Mouse (Mus musculus): ENCODE data around the gene Siah2. TPM values are rescaled to one million over a fixed set of nuclear protein-coding genes. Genes with fewer than 3 reads are reported as not detected.

Siah2 gene
- polyA plus RNA-seq, 1 experiment from 2014 or later, result 8.4 TPM

DNA sequence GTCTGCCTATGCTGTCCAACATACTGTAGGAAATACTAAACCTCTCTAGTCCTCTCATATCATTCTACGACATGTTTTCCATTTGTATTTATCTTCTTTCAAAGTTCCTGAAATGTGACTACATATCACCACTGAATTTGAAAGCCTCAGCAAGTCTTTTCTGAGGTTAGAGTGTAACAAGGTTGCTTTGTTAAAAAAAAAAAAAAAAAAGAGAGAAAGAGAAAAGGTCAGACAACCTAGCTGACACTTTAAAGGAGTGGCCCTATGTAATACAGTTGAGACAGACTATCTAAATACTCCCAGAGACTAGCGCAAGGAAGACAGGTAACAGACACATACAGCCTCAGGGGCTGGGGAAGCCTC is 5.3 kb downstream of the Siah2 start:
- Histone ChIP-seq H3K9ac (ENCODE audit: low read length) (no peak overlapping the region), H3K4me1 (ENCODE audit: control insufficient read depth in 2 of 2, insufficient read depth in 2 of 2, low read length in 2 of 2) (peaks cover 0 to 21% of the 10 kb centered on the region in 2 experiments; a peak in 3 of 4 replicates), H3K4me2 (ENCODE audit: low read length) (no peak overlapping the region), H3K27ac (replicated peaks in 1 of 2; ENCODE audit: control insufficient read depth in 1 of 2, insufficient read depth in 1 of 2, low read depth in 2 of 2, low read length in 2 of 2) (no peak overlapping the region), H3K4me3 (ENCODE audit: control insufficient read depth in 1 of 2, insufficient read depth in 1 of 2, low read depth in 1 of 2, low read length in 2 of 2) (no peak overlapping the region), H3K27me3 (ENCODE audit: control insufficient read depth, insufficient read depth, low read length) (no peaks in the 10 kb centered on the region), H3K9me3 (ENCODE audit: control insufficient read depth, low read length) (no peaks in the 10 kb centered on the region), H3K36me3 (ENCODE audit: control insufficient read depth, insufficient read depth, low read length) (0 out of 2 replicates have a peak, but pooled peaks cover 4% of the 10 kb centered on the region)
- ATAC-seq (ENCODE audit: insufficient number of reproducible peaks, insufficient read depth, low FRiP score, low read depth), result no peak
- WGBS, result 69% methylated on average over 2 of the region's 2 CpGs

DNA sequence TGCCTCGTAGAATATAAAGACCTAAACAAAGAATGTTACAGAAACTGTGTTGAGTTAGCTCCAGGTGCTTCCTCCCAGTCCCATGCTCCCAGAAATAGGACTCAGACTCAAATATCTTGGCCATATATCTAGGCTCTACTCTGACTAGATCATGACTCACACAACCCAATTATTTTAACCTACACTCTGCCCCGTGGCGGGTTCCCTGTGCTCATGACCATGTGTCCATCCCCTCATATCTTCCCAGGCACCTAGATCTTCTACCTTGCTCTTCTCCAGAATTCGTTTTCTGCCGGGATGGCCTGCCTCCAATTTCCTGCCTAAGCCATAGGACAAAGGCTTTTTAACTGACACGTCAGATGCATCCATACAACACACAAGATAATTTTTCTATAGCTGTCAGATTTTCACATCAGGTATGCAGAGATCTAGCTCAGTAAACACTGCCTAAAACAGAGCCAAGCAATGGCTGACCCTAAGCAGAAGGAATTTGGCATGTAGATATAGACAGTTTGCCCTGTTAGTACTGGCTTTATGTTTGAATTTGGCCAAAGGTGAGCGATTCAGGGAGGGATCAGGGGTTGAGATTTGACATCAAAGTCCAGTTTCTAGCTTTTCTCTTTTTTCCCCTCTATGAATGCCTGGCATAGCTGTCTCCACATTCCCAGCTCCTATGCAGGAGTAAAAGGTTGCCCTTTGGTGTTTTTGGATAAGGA is 5.8 kb downstream of the Siah2 start:
- H3K4me2 ChIP-seq (ENCODE audit: low read length), result no peak overlapping the region
- ATAC-seq (ENCODE audit: insufficient number of reproducible peaks, insufficient read depth, low FRiP score, low read depth), result no peak
- H3K27ac ChIP-seq (replicated peaks in 1 of 2; ENCODE audit: control insufficient read depth in 1 of 2, insufficient read depth in 1 of 2, low read depth in 2 of 2, low read length in 2 of 2), result no peak overlapping the region
- no peaks in the 10 kb centered on the region for H3K27me3 ChIP-seq (ENCODE audit: control insufficient read depth, insufficient read depth, low read length)
- H3K4me3 ChIP-seq (ENCODE audit: control insufficient read depth in 1 of 2, insufficient read depth in 1 of 2, low read depth in 1 of 2, low read length in 2 of 2), result no peak overlapping the region
- WGBS, result 82% methylated on average over 7 of the region's 7 CpGs
- H3K36me3 ChIP-seq (ENCODE audit: control insufficient read depth, insufficient read depth, low read length), result 0 out of 2 replicates have a peak, but pooled peaks cover 4% of the 10 kb centered on the region
- H3K9ac ChIP-seq (ENCODE audit: low read length), result no peak overlapping the region
- peaks cover 0 to 23% of the 10 kb centered on the region in 2 experiments; a peak in 3 of 4 replicates for H3K4me1 ChIP-seq (ENCODE audit: control insufficient read depth in 2 of 2, insufficient read depth in 2 of 2, low read length in 2 of 2)
- no peaks in the 10 kb centered on the region for H3K9me3 ChIP-seq (ENCODE audit: control insufficient read depth, low read length)

DNA sequence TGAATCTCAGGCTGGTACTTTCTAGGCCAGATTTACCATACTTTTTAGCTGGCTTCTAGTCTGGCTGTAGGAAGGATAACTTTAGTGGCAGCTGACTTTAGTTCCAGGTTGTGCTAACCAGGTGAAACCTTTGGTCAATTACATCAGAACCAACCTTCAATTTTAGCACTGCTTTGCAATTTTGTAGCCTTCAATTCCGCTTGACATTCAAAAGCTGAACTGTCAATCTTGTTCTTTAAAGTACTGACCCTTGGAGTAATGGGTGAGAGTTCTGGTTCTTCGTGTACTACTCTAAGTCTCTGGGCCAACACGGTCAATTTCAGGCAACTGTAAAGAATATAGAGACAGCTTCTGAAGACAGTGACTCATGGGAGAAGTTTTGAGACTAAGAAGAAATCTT is 6.8 kb downstream of the Siah2 start:
- H3K9me3 ChIP-seq (ENCODE audit: control insufficient read depth, low read length), result no peaks in the 10 kb centered on the region
- 88% methylated on average over 3 of the region's 3 CpGs for WGBS
- no peak overlapping the region for H3K27ac ChIP-seq (replicated peaks in 1 of 2; ENCODE audit: control insufficient read depth in 1 of 2, insufficient read depth in 1 of 2, low read depth in 2 of 2, low read length in 2 of 2)
- H3K4me3 ChIP-seq (ENCODE audit: control insufficient read depth in 1 of 2, insufficient read depth in 1 of 2, low read depth in 1 of 2, low read length in 2 of 2), result no peak overlapping the region
- ATAC-seq (ENCODE audit: insufficient number of reproducible peaks, insufficient read depth, low FRiP score, low read depth), result no peak
- no peaks in the 10 kb centered on the region for H3K27me3 ChIP-seq (ENCODE audit: control insufficient read depth, insufficient read depth, low read length)
- H3K4me1 ChIP-seq (ENCODE audit: control insufficient read depth in 2 of 2, insufficient read depth in 2 of 2, low read length in 2 of 2), result peaks cover 3 to 28% of the 10 kb centered on the region in 2 experiments
- H3K9ac ChIP-seq (ENCODE audit: low read length), result no peak overlapping the region
- 0 out of 2 replicates have a peak, but pooled peaks cover 4% of the 10 kb centered on the region for H3K36me3 ChIP-seq (ENCODE audit: control insufficient read depth, insufficient read depth, low read length)
- H3K4me2 ChIP-seq (ENCODE audit: low read length), result no peak overlapping the region

DNA sequence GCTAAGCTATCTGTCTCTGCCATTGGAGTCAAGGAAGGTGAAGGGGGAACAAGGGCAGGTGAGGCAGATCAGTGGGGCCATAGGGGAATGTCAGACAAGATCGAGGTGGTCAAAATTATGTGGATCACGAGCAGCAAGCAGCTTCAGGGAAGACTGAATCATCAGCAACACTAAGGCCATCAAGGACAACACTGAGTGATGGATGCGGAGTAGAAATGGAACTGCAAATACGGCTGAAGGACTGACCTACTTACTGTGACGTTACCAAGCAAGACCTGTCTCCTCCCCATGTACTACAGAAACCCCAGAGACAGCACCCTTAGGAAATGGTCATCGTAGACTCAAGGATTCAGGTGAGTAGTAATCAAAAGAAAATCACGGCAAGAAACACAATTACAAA is 8.9 kb downstream of the Siah2 start:
- H3K9me3 ChIP-seq (ENCODE audit: control insufficient read depth, low read length), result no peaks in the 10 kb centered on the region
- peaks cover 10 to 36% of the 10 kb centered on the region in 2 experiments for H3K4me1 ChIP-seq (ENCODE audit: control insufficient read depth in 2 of 2, insufficient read depth in 2 of 2, low read length in 2 of 2)
- H3K4me2 ChIP-seq (ENCODE audit: low read length), result no peak overlapping the region
- no peak overlapping the region for H3K27ac ChIP-seq (replicated peaks in 1 of 2; ENCODE audit: control insufficient read depth in 1 of 2, insufficient read depth in 1 of 2, low read depth in 2 of 2, low read length in 2 of 2)
- no peak overlapping the region for H3K4me3 ChIP-seq (ENCODE audit: control insufficient read depth in 1 of 2, insufficient read depth in 1 of 2, low read depth in 1 of 2, low read length in 2 of 2)
- 80% methylated on average over 7 of the region's 7 CpGs for WGBS
- 0 out of 2 replicates have a peak, but pooled peaks cover 4% of the 10 kb centered on the region for H3K36me3 ChIP-seq (ENCODE audit: control insufficient read depth, insufficient read depth, low read length)
- no peak for ATAC-seq (ENCODE audit: insufficient number of reproducible peaks, insufficient read depth, low FRiP score, low read depth)
- no peak overlapping the region for H3K9ac ChIP-seq (ENCODE audit: low read length)
- H3K27me3 ChIP-seq (ENCODE audit: control insufficient read depth, insufficient read depth, low read length), result no peaks in the 10 kb centered on the region

DNA sequence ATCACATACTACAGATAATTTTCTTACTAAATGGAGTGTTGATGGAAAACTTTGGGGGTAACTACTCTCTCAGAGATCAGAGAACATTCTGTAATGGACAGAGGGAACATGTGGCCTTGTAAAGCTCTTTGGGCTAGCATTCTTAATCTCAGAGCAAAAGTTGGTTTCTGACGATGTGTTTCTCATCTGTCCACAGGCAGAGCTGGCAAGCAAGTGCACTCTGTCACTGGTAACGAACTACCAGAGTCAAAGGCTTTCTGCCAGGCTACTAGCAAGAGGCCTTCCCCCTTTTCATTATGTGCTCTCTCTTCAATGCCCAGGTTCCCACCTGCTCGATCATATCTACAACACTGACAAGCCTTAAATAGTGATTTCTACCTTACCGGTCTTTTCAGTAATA is 9.9 kb downstream of the Siah2 start:
- no peak for ATAC-seq (ENCODE audit: insufficient number of reproducible peaks, insufficient read depth, low FRiP score, low read depth)
- H3K4me1 ChIP-seq (ENCODE audit: control insufficient read depth in 2 of 2, insufficient read depth in 2 of 2, low read length in 2 of 2), result peaks cover 12 to 44% of the 10 kb centered on the region in 2 experiments

DNA sequence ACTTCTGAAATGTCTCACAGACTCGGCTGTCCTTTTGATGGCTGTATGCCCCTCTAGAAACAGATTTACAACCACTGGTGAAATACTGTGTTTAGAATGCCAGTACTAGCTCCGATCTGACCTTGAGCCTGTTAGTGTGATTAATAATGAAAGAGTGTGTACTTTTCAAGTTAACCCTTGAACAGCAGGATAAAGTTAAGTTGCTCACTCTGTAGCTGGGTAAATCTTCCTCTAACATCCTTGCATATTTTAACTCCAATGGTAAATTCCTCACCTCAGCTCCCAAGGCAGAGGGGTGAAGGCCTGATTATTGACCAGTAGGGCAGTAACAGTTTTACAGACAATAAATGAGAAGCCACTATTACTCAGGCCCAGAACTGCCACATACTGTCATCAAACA is 10.4 kb downstream of the Siah2 start:
- Histone ChIP-seq H3K36me3 (ENCODE audit: control insufficient read depth, insufficient read depth, low read length) (0 out of 2 replicates have a peak, but pooled peaks cover 4% of the 10 kb centered on the region), H3K27me3 (ENCODE audit: control insufficient read depth, insufficient read depth, low read length) (no peaks in the 10 kb centered on the region), H3K9me3 (ENCODE audit: control insufficient read depth, low read length) (no peaks in the 10 kb centered on the region), H3K27ac (replicated peaks in 1 of 2; ENCODE audit: control insufficient read depth in 1 of 2, insufficient read depth in 1 of 2, low read depth in 2 of 2, low read length in 2 of 2) (no peak overlapping the region), H3K4me2 (ENCODE audit: low read length) (no peak overlapping the region), H3K4me1 (ENCODE audit: control insufficient read depth in 2 of 2, insufficient read depth in 2 of 2, low read length in 2 of 2) (peaks cover 12 to 45% of the 10 kb centered on the region in 2 experiments), H3K9ac (ENCODE audit: low read length) (no peak overlapping the region), H3K4me3 (ENCODE audit: control insufficient read depth in 1 of 2, insufficient read depth in 1 of 2, low read depth in 1 of 2, low read length in 2 of 2) (no peak overlapping the region)
- ATAC-seq (ENCODE audit: insufficient number of reproducible peaks, insufficient read depth, low FRiP score, low read depth), result no peak
- WGBS, result 38% methylated on average over 2 of the region's 2 CpGs

More for the DNA sequence above, 9.9 kb downstream of the Siah2 start:
- Histone ChIP-seq H3K36me3 (ENCODE audit: control insufficient read depth, insufficient read depth, low read length) (0 out of 2 replicates have a peak, but pooled peaks cover 4% of the 10 kb centered on the region), H3K4me3 (ENCODE audit: control insufficient read depth in 1 of 2, insufficient read depth in 1 of 2, low read depth in 1 of 2, low read length in 2 of 2) (no peak overlapping the region), H3K27me3 (ENCODE audit: control insufficient read depth, insufficient read depth, low read length) (no peaks in the 10 kb centered on the region), H3K27ac (replicated peaks in 1 of 2; ENCODE audit: control insufficient read depth in 1 of 2, insufficient read depth in 1 of 2, low read depth in 2 of 2, low read length in 2 of 2) (no peak overlapping the region), H3K9ac (ENCODE audit: low read length) (no peak overlapping the region), H3K4me2 (ENCODE audit: low read length) (no peak overlapping the region), H3K9me3 (ENCODE audit: control insufficient read depth, low read length) (no peaks in the 10 kb centered on the region)
- WGBS, result 49% methylated on average over 4 of the region's 4 CpGs

DNA sequence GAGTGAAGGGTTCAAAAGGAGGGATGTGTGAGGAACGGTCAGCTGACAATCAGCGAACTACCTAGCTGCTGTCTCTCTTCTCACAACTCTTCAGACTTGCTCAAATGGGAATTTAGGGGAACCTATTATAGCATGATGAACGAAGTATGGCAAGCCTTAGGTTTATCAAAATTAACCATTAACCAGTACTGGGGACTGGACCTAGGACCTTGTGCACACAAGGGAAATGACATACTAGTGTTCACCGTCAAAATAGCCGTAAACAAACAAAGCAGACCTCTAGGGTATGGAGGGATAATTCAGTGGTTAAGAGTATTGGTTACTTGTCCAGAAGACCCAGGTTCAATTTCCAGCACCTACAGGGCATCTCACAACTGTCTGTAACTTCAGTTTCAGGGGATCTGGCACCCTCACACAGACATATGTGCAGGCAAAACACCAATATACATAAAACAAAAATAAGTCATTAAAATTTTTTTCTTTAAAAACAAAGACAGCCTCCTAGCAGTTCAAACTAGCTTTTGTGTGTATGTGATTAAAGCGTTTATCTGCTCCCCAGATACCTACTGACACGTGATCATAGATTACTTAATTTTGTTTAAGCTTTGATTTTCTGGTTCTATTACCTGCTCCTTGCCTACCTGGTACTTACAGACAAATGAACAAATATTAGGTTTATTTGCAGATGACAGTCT is 11.1 kb downstream of the Siah2 start:
- H3K27ac ChIP-seq (replicated peaks in 1 of 2; ENCODE audit: control insufficient read depth in 1 of 2, insufficient read depth in 1 of 2, low read depth in 2 of 2, low read length in 2 of 2), result peak overlapping the region in 1 of 2 experiments; percentile 21; a peak in 1 of 4 replicates
- 84% methylated on average over 7 of the region's 7 CpGs for WGBS
- no peaks in the 10 kb centered on the region for H3K9me3 ChIP-seq (ENCODE audit: control insufficient read depth, low read length)

More for the DNA sequence above, 11.1 kb downstream of the Siah2 start:
- Histone ChIP-seq H3K4me1 (ENCODE audit: control insufficient read depth in 2 of 2, insufficient read depth in 2 of 2, low read length in 2 of 2) (peaks cover 12 to 45% of the 10 kb centered on the region in 2 experiments), H3K4me2 (ENCODE audit: low read length) (no peak overlapping the region), H3K4me3 (ENCODE audit: control insufficient read depth in 1 of 2, insufficient read depth in 1 of 2, low read depth in 1 of 2, low read length in 2 of 2) (no peak overlapping the region), H3K36me3 (ENCODE audit: control insufficient read depth, insufficient read depth, low read length) (peaks cover 7% of the 10 kb centered on the region), H3K27me3 (ENCODE audit: control insufficient read depth, insufficient read depth, low read length) (no peaks in the 10 kb centered on the region), H3K9ac (ENCODE audit: low read length) (no peak overlapping the region)
- ATAC-seq (ENCODE audit: insufficient number of reproducible peaks, insufficient read depth, low FRiP score, low read depth), result no peak
